Mouse (Mus musculus) colon, adult 2 months (tissue): ENCODE results near the gene Btbd3. TPM values are rescaled to one million over a fixed set of nuclear protein-coding genes. Genes with fewer than 3 reads are reported as not detected.

Source experiments
- polyA plus RNA-seq: library from polyadenylated mRNA; depleted of rRNA; stranded (reverse); fragments of >200 nt; gene quantifications from 2 replicates; pipeline ENCODE4 v1.2.3, GENCODE M21; 2012; rRNA removed

Btbd3 gene
- 7.5 and 8.3 TPM in 2 replicates for polyA plus RNA-seq

GRCm38 (mm10) chr2:138256411-138256810 is at the start of gene Btbd3:
Gene Btbd3 (plus strand): TSS chr2:138256565.

